Mouse (Mus musculus): ENCODE measurements around the gene Gm9508. TPM values are rescaled to one million over a fixed set of nuclear protein-coding genes. Genes with fewer than 3 reads are reported as not detected.

The Gm9508 gene
- polyA plus RNA-seq, 1 experiment from 2014 or later, result not detected

GRCm38 (mm10) chr10:77666342-77666741, 30.7 kb downstream of the Gm9508 start:
- Histone ChIP-seq H3K4me1 (replicated peaks) (no peaks in the 10 kb centered on the region), H3K4me2 (no peak overlapping the region), H3K9ac (no peak overlapping the region), H3K27me3 (no peaks in the 10 kb centered on the region), H3K4me3 (no peak overlapping the region), H3K27ac (replicated peaks) (no peak overlapping the region), H3K9me3 (no peaks in the 10 kb centered on the region), H3K36me3 (no peaks in the 10 kb centered on the region)
- no peak for ATAC-seq (ENCODE audit: low FRiP score, low read depth)
- 67% methylated on average over 8 of the region's 8 CpGs for WGBS

- no peak overlapping the region for H3K4me3 ChIP-seq
Observed at GRCm38 (mm10) chr10:77663949-77664665, 32.9 kb downstream of the Gm9508 start.

GRCm38 (mm10) chr10:77658286-77658994, 38.6 kb downstream of the Gm9508 start:
- WGBS, result 61% methylated on average over 15 of the region's 15 CpGs
- H3K36me3 ChIP-seq, result no peaks in the 10 kb centered on the region
- H3K9ac ChIP-seq, result no peak overlapping the region
- no peak overlapping the region for H3K4me3 ChIP-seq
- H3K27me3 ChIP-seq, result no peaks in the 10 kb centered on the region
- H3K27ac ChIP-seq (replicated peaks), result no peak overlapping the region
- no peaks in the 10 kb centered on the region for H3K9me3 ChIP-seq
- no peak for ATAC-seq (ENCODE audit: low FRiP score, low read depth)
- H3K4me1 ChIP-seq (replicated peaks), result 0 out of 2 replicates have a peak, but pooled peaks cover 2% of the 10 kb centered on the region
- H3K4me2 ChIP-seq, result no peak overlapping the region

More at GRCm38 (mm10) chr10:77663949-77664665, 32.9 kb downstream of the Gm9508 start:
- H3K9ac ChIP-seq, result no peak overlapping the region
- H3K27ac ChIP-seq (replicated peaks), result no peak overlapping the region
- peak; percentile 49; the same call in 1 of the 2 replicates for ATAC-seq (ENCODE audit: low FRiP score, low read depth)
- no peaks in the 10 kb centered on the region for H3K4me1 ChIP-seq (replicated peaks)
- WGBS, result 57% methylated on average over 43 of the region's 43 CpGs
- no peaks in the 10 kb centered on the region for H3K9me3 ChIP-seq
- H3K4me2 ChIP-seq, result peak overlapping the region; percentile 27
- H3K36me3 ChIP-seq, result no peaks in the 10 kb centered on the region
- H3K27me3 ChIP-seq, result no peaks in the 10 kb centered on the region

GRCm38 (mm10) chr10:77652046-77652445, 45.0 kb downstream of the Gm9508 start:
- Histone ChIP-seq H3K4me3 (no peak overlapping the region), H3K36me3 (no peaks in the 10 kb centered on the region), H3K27ac (replicated peaks) (no peak overlapping the region), H3K4me2 (no peak overlapping the region), H3K4me1 (replicated peaks) (no peaks in the 10 kb centered on the region), H3K9me3 (no peaks in the 10 kb centered on the region), H3K9ac (no peak overlapping the region), H3K27me3 (no peaks in the 10 kb centered on the region)
- WGBS, result 79% methylated on average over 9 of the region's 9 CpGs
- ATAC-seq (ENCODE audit: low FRiP score, low read depth), result no peak

GRCm38 (mm10) chr10:77647901-77648300, 49.1 kb downstream of the Gm9508 start:
- 85% methylated on average over 8 of the region's 8 CpGs for WGBS
- no peak for ATAC-seq (ENCODE audit: low FRiP score, low read depth)

GRCm38 (mm10) chr10:77647461-77647860, 49.6 kb downstream of the Gm9508 start:
- Histone ChIP-seq H3K27ac (replicated peaks) (no peak overlapping the region), H3K27me3 (no peaks in the 10 kb centered on the region), H3K9me3 (no peaks in the 10 kb centered on the region), H3K36me3 (peaks cover 30% of the 10 kb centered on the region), H3K4me2 (no peak overlapping the region), H3K9ac (no peak overlapping the region), H3K4me3 (no peak overlapping the region), H3K4me1 (replicated peaks) (no peaks in the 10 kb centered on the region)
- 75% methylated on average over 1 of the region's 1 CpGs for WGBS
- no peak for ATAC-seq (ENCODE audit: low FRiP score, low read depth)

More at GRCm38 (mm10) chr10:77647901-77648300, 49.1 kb downstream of the Gm9508 start:
- H3K27ac ChIP-seq (replicated peaks), result no peak overlapping the region
- no peaks in the 10 kb centered on the region for H3K4me1 ChIP-seq (replicated peaks)
- no peak overlapping the region for H3K4me3 ChIP-seq
- H3K9ac ChIP-seq, result no peak overlapping the region
- no peaks in the 10 kb centered on the region for H3K9me3 ChIP-seq
- H3K4me2 ChIP-seq, result no peak overlapping the region
- no peaks in the 10 kb centered on the region for H3K27me3 ChIP-seq
- H3K36me3 ChIP-seq, result peaks cover 30% of the 10 kb centered on the region

Other genes starting within 250 kb of the Gm9508 start
- gene Fam207a, start 181.4 kb downstream of the Gm9508 start, polyA plus RNA-seq (2015; fragmentation: Nextera tagmentation; extraction: Ambion mirVana), result 45.1 and 48.4 TPM in 2 replicates
- 1.1 and 1.5 TPM in 2 replicates for gene Itgb2, start 167.0 kb downstream of the Gm9508 start, polyA plus RNA-seq (2015; fragmentation: Nextera tagmentation; extraction: Ambion mirVana)
- 75.2 and 81.7 TPM in 2 replicates for gene Pttg1ip, start 115.5 kb downstream of the Gm9508 start, polyA plus RNA-seq (2015; fragmentation: Nextera tagmentation; extraction: Ambion mirVana)
- gene Sumo3, start 91.1 kb downstream of the Gm9508 start, polyA plus RNA-seq (2015; fragmentation: Nextera tagmentation; extraction: Ambion mirVana), result 282 and 283 TPM in 2 replicates
- 2.9 TPM in 1 of 2 replicates, not detected in the other for gene Gm49325, start 91.0 kb downstream of the Gm9508 start, polyA plus RNA-seq (2015; fragmentation: Nextera tagmentation; extraction: Ambion mirVana)
- gene Ube2g2, start 75.0 kb downstream of the Gm9508 start, polyA plus RNA-seq (2015; fragmentation: Nextera tagmentation; extraction: Ambion mirVana), result 83.8 and 90.0 TPM in 2 replicates
- 0.99 and 1.3 TPM in 2 replicates for gene Tspear, start 10.7 kb downstream of the Gm9508 start, polyA plus RNA-seq (2015; fragmentation: Nextera tagmentation; extraction: Ambion mirVana)
- gene Gm19402, start 6.5 kb downstream of the Gm9508 start, polyA plus RNA-seq (2015; fragmentation: Nextera tagmentation; extraction: Ambion mirVana), result not detected in 2 replicates
- not detected in 2 replicates for gene Gm10272, start 9.4 kb upstream of the Gm9508 start, polyA plus RNA-seq (2015; fragmentation: Nextera tagmentation; extraction: Ambion mirVana)
- gene Gm10024, start 14.2 kb upstream of the Gm9508 start, polyA plus RNA-seq (2015; fragmentation: Nextera tagmentation; extraction: Ambion mirVana), result not detected in 2 replicates
- not detected in 2 replicates for gene Gm10142, start 18.6 kb upstream of the Gm9508 start, polyA plus RNA-seq (2015; fragmentation: Nextera tagmentation; extraction: Ambion mirVana)
- not detected in 2 replicates for gene Krtap12-1, start 23.4 kb upstream of the Gm9508 start, polyA plus RNA-seq (2015; fragmentation: Nextera tagmentation; extraction: Ambion mirVana)
- gene Gm10100, start 29.3 kb upstream of the Gm9508 start, polyA plus RNA-seq (2015; fragmentation: Nextera tagmentation; extraction: Ambion mirVana), result not detected in 2 replicates
- gene Gm18596, start 45.4 kb upstream of the Gm9508 start, polyA plus RNA-seq (2015; fragmentation: Nextera tagmentation; extraction: Ambion mirVana), result not detected in 2 replicates
- not detected in 2 replicates for gene Gm9736, start 54.1 kb upstream of the Gm9508 start, polyA plus RNA-seq (2015; fragmentation: Nextera tagmentation; extraction: Ambion mirVana)
- not detected in 2 replicates for gene Gm3233, start 62.4 kb upstream of the Gm9508 start, polyA plus RNA-seq (2015; fragmentation: Nextera tagmentation; extraction: Ambion mirVana)
- gene Gm3238, start 74.1 kb upstream of the Gm9508 start, polyA plus RNA-seq (2015; fragmentation: Nextera tagmentation; extraction: Ambion mirVana), result not detected in 2 replicates
- gene Gm7138, start 79.7 kb upstream of the Gm9508 start, polyA plus RNA-seq (2015; fragmentation: Nextera tagmentation; extraction: Ambion mirVana), result not detected in 2 replicates
- not detected in 2 replicates for gene Gm3250, start 85.3 kb upstream of the Gm9508 start, polyA plus RNA-seq (2015; fragmentation: Nextera tagmentation; extraction: Ambion mirVana)
- not detected in 2 replicates for gene Gm7137, start 91.0 kb upstream of the Gm9508 start, polyA plus RNA-seq (2015; fragmentation: Nextera tagmentation; extraction: Ambion mirVana)
- gene Gm9639, start 97.8 kb upstream of the Gm9508 start, polyA plus RNA-seq (2015; fragmentation: Nextera tagmentation; extraction: Ambion mirVana), result not detected in 2 replicates
- not detected in 2 replicates for gene Gm19668, start 101.9 kb upstream of the Gm9508 start, polyA plus RNA-seq (2015; fragmentation: Nextera tagmentation; extraction: Ambion mirVana)
- gene Gm9507, start 114.6 kb upstream of the Gm9508 start, polyA plus RNA-seq (2015; fragmentation: Nextera tagmentation; extraction: Ambion mirVana), result not detected in 2 replicates
- not detected in 2 replicates for gene Gm2696, start 117.4 kb upstream of the Gm9508 start, polyA plus RNA-seq (2015; fragmentation: Nextera tagmentation; extraction: Ambion mirVana)
- gene Krtap10-4, start 129.9 kb upstream of the Gm9508 start, polyA plus RNA-seq (2015; fragmentation: Nextera tagmentation; extraction: Ambion mirVana), result not detected in 2 replicates
- gene Krtap10-10, start 138.7 kb upstream of the Gm9508 start, polyA plus RNA-seq (2015; fragmentation: Nextera tagmentation; extraction: Ambion mirVana), result not detected in 2 replicates
- gene Gm36176, start 149.6 kb upstream of the Gm9508 start, polyA plus RNA-seq (2015; fragmentation: Nextera tagmentation; extraction: Ambion mirVana), result not detected in 2 replicates
- not detected in 2 replicates for gene Gm10318, start 155.6 kb upstream of the Gm9508 start, polyA plus RNA-seq (2015; fragmentation: Nextera tagmentation; extraction: Ambion mirVana)
- gene Gm3285, start 164.7 kb upstream of the Gm9508 start, polyA plus RNA-seq (2015; fragmentation: Nextera tagmentation; extraction: Ambion mirVana), result not detected in 2 replicates
- gene Lrrc3, start 205.3 kb upstream of the Gm9508 start, polyA plus RNA-seq (2015; fragmentation: Nextera tagmentation; extraction: Ambion mirVana), result 21.4 and 23.9 TPM in 2 replicates